Mouse (Mus musculus): Measurements from ENCODE around the gene Cadm4.
"Not testable (repeated sequence)": the region's sequence is repeated elsewhere in the genome, so short reads cannot be mapped to it uniquely, and the experiment has no call there.

The Cadm4 gene

DNA sequence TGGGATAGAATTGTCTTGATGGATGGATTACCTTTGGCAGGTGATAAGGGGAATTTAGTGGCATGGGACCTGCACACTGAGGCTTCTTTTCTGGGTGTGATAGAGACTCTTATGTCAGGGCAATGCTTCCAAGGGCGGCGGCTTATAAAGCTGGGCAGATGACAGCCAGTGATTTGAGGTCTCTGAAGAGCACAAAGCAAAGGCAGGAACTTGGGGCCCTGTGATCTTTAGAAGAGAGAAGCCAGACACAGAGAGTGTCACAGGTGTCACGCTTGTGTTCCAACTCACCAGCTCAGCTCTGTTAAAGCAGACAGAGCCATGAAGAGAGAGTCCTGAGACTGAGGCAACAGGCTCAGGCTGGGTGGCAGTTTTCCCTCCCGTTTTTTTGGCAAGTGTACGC lies 13.9 kb upstream of the Cadm4 start:
- in situ Hi-C loops (cut with MseI, MboI), result no loop called here

DNA sequence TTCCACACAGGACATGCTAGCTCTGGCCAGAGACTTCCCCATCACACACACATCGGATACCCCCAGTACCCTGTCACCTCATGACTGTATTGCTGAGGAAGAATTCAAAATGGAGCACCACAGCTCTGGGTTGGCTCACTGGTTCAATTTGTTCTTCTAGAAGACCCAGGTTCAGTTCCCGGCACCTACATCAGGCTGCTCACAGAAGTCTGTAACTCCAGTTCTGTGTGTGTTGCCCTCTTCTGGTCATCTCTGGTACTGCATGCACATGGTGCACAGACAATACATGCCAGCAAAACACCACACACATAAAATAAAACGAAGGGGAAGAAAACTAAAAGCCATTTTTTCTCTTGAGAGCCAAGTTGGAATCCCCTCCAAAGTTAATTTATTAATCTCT lies 12.7 kb upstream of the Cadm4 start:
- in situ Hi-C loops (cut with MseI, MboI), result no loop called here

DNA sequence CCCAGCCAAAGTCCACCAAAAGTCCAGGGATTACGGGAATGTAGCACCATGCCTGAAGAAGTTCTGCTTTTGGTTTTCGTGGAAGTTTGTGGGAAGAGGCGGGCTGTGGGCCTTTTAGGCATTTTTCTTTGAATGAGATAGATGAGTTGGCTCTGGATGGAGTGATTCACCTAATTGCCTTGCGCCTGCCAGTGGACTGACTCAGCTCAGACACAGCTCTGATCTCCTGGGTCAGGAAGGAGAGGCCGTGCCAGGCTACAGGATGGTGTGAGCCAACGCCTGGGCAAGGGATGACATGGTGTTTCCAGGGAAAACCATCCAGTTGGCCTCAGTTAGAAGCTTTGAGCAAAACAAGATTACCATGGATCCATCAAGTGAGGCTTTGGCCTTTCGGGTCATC lies 11.5 kb upstream of the Cadm4 start:
- in situ Hi-C loops (cut with MseI, MboI), result no loop called here

DNA sequence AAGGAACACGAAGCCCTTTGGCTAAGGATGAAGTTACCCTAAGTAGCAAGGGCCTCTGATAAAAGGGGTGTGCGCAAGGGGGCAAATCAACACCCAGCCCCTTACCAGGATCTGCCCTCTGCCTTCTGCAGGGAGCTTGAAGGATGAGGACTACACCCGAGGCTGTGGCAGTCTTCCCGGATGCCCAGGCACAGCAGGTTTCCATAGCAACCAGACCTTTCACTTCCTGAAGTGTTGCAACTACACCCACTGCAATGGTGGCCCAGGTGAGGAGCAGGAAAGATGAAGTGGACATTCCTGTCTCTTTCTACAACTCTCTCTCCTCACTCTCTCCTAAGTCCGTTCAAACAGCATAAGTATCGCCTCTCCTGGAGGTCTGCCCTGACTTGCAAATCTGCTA lies 9.4 kb upstream of the Cadm4 start:
- in situ Hi-C loops (cut with MseI, MboI), result no loop called here

DNA sequence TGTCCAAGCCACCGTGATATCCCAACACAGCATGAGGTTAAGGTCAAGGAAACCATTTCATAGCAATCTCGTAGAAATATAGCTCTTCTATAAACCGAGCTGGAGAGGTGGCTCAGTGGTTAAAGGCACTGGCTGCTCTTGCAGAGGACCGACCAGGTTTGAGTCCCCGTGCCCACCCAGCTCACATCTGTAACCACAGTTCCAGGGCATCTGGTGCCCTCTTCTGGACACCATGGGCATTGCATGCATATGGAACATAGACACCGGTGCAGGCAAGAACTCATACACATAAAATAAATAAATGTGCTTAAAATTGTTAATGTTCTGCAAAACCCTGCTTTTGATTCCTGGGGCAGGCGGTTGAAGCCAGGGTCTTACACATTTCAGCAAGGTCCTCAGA lies 8.9 kb upstream of the Cadm4 start:
- in situ Hi-C loops (cut with MseI, MboI), result no loop called here

DNA sequence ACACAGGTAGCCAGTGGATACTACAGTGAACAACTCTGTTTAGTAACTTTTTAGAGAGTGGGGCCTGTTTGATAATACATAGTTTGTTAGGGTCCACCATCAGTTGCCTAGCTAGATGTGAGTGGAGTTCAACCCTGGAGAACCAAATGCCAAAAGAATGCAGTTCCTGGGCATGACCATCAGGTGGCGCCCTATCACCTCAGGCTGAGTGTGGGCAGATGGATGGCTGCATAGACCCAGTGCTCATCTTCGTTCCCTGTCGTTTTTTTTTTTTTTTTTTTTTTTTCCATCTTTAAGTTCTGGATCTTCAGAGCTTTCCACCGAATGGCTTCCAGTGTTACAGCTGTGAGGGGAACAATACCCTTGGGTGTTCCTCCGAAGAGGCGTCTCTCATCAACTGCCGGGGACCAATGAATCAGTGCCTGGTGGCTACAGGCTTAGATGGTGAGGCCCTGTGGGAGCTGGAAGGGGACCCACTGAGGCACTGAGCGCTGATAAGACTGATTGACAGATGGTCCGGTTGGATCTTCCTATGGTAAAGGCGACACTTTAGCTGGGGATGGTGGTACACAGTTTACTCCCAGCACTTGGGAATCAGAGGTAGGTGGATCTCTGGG lies 7.8 kb upstream of the Cadm4 start:
- in situ Hi-C loops (cut with MseI, MboI), result no loop called here

DNA sequence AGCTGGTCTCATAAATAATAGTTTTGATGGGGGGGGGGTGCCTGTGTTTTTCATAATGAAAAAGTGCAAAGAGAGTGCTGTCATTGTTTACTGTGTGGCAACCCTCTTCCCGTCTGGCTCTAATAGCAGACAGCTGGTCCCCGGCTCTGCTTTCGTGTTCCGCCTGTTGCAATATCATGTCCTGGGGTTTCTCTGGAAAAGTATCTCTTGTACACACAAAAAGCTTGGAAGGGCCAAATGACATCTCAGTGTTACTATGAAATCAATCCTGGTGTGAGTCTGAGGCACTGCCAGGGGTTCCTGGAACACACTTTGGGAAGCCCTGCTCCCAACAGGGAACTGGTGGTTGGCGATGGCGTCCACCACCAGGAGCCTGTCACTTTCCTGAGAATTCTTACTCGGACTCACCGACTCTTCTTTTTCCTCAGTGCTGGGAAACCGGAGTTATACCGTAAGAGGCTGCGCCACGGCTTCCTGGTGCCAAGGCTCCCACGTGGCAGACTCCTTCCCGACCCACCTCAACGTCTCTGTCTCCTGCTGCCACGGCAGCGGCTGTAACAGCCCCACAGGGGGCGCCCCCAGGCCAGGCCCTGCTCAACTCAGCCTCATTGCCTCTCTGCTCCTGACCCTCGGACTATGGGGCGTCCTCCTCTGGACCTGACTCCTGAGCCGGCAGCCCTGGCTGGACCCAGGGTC lies 6.9 kb upstream of the Cadm4 start:
- in situ Hi-C loops (cut with MseI, MboI), result no loop called here

DNA sequence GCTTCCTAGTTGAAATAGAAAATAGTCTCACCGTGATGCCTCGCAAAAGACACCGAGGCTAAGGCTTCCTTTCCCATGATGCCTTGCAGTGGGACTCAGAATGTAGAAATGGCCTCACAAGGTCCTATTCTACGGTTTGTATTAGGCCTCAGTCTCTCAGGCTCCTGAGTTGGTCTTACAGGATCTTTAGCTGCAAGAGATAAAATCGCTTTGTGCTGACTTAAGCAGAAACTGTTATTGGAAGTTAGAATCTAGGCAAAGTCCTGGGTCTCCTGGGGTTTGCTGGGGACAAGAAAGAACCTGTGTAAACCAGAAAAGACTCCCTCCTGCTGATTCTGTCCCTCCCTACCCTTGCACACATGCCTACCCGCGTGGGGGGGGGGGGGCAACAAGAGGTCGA lies 5.5 kb upstream of the Cadm4 start:
- in situ Hi-C loops (cut with MseI, MboI), result no loop called here

DNA sequence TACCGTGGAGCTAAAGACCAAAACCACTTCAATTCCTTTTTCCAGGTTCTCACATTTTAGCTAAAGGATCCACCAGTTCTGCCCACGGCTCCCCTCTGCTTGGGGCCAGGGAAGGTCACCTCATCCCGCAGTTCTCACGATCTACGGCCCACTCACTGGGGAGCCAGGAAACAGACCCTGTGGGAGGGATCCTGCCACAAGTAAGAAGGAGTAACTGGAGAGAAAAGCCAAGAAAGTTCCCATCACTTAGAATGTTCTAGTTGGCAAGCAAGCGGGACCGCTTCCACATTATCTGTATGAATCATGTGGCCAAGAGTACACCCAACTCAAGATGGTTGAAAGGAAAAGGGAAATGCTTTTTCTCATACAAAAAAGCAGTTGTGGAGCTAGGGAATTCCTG lies 5.0 kb upstream of the Cadm4 start:
- in situ Hi-C loops (cut with MseI, MboI), result no loop called here

DNA sequence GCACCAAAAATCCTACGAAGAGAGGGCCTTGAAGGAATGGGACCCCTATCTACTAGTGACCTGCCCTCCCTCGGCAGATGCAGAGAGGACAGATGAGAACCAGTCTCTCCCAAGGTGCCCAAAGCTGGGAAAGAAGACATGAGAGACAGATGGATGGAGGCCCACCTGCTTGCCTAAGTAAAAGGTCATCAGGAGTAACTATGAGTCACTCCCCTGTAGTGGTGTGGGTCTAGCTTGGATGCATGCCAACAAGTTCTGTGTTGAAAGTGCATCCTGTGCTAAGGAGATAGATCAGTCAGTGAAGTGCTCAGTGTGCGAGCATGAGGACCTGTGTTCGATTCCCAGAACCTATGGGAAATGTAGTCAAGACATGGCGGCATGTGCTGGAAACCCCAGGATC lies 2.9 kb upstream of the Cadm4 start:
- in situ Hi-C loops (cut with MseI, MboI), result no loop called here

DNA sequence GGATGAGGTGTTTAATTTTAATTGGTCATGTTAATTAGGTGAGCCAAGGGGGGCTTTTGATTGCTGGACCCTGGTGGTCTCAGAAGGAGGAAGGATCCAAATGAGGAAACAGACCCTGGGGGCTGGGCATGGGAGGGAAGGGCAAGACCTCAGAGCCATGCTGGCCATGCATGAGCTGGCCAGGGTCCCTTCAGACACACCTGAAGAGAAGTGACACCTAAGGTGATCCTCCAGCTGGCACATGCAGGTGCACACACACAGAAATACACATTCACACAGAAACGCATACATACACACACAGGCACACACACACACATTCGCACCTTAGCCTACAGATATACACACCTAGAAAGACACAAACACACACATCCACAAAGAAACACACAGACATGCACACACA lies 2.1 kb upstream of the Cadm4 start:
- in situ Hi-C loops (cut with MseI, MboI), result no loop called here

DNA sequence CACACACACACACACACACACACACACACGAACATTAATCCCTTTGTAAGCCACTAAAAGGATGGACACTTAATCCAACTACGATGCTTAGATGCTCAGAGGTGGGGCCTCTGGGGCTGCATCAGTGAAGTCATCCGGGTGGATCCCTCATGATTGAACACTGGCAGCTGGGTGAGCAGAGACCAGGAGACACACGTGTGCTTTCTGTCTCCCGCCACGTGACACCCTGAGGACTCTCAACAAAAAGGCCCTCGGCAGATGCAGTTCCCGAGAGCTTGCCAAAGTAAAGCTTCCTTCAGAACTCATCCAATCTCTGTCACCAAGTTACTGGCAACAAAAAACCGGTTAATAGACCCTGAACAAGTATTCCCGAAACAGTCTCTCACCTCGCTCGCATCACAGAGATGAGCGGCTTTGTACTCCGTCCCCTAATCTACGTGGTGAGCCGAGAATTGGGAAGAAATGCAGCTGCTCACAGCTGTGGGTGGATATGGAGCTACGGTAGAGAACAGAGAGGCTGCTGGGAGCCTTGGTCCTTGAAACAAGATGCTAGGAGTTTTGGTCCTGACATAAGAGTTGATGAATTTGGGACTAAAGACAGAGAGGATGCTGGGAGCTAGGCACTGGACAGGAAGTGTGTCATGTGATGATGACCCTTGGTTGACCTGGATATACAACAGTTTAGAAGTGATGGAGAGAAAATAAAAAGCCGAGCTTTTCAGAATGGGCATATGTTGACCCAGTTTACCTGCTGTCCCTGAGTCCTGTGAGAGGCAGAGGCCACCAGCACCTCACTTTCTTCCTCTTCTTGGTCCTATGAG lies 1.5 kb upstream of the Cadm4 start:
- in situ Hi-C loops (cut with MseI, MboI), result no loop called here

DNA sequence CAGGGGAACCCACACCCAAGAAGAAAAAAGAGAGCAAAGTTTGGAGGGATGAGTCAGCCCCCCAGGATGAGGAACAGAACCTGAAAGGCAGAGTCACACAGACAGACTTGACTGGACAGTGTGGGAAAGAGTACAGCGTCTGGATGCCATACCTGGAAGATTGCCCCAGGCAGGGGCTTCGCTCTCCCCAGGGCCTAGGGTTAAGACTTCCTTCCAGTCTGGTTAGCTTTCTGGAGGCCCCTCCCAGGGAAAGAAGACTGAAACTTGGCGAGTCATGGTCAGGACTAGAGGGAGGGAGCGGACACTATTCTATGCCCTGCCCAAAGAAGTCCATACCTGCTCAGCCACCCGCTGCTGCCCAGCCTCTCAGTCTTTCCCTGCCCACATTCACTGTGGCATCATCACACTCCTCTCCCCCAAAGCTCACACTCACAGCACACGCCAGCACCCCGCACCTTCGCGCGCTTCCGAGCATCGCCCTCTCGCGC lies 793 bp upstream of the Cadm4 start:
- in situ Hi-C loops (cut with MseI, MboI), result no loop called here

DNA sequence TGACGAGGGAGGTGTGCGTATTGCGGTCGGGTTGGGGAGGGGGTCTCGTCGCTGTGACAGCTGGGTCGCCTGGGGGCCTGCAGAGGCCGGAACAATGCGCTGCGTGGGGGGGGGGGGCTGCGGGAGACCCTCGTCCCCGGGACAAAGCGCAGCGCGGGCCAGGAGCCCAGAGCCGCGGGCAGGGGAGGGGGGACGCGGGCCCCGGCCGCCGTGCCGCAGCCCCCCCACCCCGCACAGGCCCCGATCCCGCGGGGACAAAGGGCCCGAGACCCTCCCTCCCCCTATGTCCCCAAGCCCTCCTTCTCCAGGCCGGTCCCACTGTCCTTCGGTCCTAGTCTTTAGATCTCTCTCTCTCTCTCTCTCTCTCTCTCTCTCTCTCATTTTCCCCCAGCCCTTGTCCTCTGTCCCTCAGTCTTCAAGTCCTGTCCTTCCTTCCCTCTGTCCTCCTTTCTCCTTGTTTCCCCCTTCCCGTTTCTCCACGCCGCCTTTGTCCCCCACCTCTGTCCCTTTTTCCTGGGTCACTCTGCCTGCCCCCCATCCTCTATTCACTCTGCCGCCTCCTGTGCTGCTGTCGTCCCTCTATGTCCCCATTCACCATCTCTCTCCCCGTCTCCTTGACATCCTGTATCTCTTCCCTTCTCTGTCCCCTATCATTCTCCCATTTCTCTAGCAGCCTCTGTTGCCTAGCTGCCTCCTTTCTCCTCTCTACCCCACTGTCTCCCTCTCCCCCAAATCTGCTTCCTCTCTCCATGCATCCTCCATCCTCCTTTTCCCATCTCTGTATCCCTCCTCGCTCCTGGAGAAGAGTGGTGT lies 591 bp downstream of the Cadm4 start:
- in situ Hi-C loops (cut with MseI, MboI), result no loop called here

DNA sequence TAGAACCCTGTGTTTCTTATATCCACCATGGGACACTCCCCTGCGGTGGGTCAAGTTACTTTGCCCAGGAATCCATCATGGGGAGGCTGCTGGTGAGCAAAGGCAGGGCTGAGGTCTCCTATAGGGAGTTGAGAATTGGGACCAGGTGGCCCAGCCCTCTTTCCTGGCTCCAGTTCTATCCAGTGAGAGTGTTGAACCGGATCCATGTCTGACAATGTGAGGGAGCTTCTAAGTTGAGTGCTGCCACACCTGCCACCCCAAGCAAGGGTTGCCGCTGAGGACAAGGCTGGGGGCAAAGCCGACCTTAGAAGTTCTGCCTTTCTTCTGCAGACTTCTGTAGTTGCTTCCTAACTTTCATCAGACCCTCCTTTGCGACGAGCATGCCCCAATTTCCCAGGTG lies 1.5 kb downstream of the Cadm4 start:
- in situ Hi-C loops (cut with MseI, MboI), result not testable (repeated sequence)

DNA sequence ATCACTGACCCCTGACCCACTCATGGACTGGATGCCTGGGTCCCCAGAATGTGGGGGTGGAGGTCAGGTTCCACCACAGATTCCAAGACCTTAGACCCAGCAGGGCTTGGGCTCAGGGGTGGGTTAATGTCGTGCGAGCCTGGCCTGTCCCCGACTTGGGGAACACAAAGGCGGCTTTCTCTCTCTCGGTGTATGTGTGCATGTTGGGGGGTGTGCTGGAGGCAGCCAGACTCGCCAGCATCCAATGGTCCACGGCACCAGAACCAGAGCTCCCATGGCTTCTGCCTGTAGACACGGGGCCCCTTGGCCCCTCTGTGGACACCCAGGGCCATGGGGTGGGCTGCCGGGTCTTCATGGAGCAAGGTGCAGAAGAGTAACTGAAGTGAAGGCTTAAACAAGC lies 3.7 kb downstream of the Cadm4 start:
- in situ Hi-C loops (cut with MseI, MboI), result no loop called here

DNA sequence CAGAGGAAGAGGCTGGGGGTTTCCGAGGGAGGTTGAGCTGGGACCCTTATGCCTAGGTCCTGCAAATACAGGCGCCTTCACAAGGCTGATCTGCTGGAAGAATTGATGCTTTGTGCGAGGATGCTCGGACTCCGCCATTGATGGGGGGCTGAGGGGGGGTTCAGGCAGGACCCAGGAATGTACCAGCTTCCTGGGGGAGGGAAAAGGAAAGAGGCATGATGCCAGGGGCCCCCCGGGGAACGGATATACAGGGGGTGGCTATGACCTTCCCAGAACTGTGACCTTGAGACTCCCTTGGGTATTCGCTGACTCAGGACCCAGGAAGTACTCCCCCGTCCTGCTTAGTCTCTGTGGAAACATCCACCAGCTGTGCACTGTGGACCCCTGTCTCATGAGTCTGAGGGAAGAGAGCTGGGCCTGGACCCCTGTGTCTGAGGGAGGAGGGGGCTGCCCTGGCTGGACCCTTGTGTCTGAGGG lies 4.9 kb downstream of the Cadm4 start:
- in situ Hi-C loops (cut with MseI, MboI), result no loop called here

DNA sequence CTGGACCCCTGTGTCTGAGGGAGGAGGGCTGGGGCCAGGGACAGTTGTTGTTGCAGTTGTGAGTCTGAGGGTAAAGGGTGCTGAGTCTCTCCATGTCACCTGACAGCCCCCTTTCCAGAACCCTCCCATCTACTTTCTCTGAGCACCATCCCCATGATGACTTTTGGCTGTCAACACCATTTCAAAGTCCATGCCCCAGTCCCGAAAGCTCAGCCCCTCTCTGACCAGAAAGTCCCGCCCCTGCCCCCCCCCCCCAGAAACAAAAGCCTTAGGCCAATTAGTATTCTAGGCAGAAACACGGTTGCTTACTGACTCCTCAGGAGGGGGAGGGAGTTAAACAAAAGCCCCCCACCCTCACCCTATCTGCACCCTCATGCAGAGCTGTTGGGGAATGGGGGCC lies 5.6 kb downstream of the Cadm4 start:
- in situ Hi-C loops (cut with MseI, MboI), result no loop called here

DNA sequence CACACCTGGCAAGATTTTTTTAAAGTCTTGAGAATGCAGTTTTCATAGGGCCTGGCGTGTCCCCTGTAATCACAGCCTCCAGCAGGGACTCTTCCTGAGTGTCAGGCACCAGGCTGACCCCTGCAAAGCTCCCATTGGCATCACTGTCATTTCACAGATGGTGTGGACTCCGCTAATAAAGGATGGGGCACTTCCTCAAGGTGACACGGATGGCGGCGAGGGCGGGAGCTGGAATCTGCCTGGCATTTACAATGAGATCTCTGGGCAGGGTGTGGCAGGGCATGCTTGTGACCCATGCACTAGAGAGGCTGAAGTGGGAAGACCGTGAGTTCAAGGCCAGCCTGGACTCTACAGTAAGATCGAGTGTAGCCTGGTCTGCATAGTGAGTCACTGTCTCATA lies 6.5 kb downstream of the Cadm4 start:
- in situ Hi-C loops (cut with MseI, MboI), result no loop called here

DNA sequence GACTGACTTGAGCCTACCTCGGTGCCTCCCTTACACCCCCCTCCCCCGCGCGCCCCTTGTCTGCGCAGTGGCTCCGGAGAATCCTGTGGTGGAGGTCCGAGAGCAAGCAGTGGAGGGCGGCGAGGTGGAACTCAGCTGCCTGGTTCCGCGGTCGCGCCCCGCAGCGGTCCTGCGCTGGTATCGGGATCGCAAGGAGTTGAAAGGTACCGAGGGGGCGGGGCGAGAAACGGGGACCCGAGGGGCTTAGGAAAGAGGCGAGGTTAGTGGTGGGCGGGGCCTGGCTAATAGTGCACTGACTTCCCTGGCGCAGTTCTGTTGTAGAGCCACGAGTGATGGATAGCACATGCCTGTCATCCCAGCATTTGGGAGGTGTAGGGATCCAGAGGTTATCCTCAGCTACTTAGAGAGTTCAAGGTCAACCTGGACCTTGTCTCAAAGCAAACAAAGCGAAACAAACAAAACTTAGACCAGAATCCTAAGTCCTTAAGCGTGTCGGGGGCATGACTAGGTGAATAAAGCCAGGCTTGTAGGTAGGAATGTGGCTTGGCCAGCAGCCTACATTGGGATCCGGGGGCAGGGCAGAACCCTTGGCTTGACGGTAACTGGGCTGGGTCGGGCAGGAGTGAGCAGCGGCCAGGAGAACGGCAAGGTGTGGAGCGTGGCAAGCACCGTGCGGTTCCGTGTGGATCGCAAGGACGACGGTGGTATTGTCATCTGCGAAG lies 18.2 kb downstream of the Cadm4 start:
- in situ Hi-C loops (cut with MseI, MboI), result no loop called here

DNA sequence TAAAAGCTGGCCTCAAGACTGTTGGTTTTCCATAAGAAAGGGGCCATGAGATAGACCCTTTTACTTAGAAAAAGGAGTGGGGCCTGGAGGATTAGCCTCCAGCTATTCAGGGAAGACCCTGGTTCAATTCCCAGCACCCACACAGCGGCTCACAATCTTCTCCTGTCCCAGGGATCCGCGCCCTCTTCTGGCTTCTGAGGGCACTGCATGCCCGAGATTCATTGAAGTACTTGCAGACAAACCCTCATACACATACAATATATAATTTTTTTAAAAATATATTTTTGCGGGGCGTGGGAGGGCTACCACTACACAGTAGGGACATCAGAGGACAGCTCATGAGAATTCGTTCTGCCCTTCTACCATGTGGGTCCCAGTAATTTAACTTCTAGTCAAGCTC lies 19.1 kb downstream of the Cadm4 start:
- in situ Hi-C loops (cut with MseI, MboI), result no loop called here

Data from mouse trophoblast stem cell (cell line).